Mouse (Mus musculus) forebrain, embryonic 10.5 days (tissue): ENCODE results near the gene Tmcc1. TPM values are rescaled to one million over a fixed set of nuclear protein-coding genes. Genes with fewer than 3 reads are reported as not detected.
"Not testable (repeated sequence)": the region's sequence is repeated elsewhere in the genome, so short reads cannot be mapped to it uniquely, and the experiment has no call there.

ENCODE experiments used
- DNase-seq: peaks from one replicate; pipeline ENCODE4 v3.0.0-alpha.2; 2017; ENCODE audit warnings: low spot score; ENCODE audit errors: extremely low spot score
- H3K27ac ChIP-seq: fragments of 300-500 bp; sonication (generic); 2 replicates; pipeline ENCODE4 v1.5.1; 2016; ENCODE audit warnings: mild to moderate bottlenecking
- H3K27me3 ChIP-seq: fragments of 300-500 bp; sonication (generic); 2 replicates; pipeline ENCODE4 v1.6.1; 2016; ENCODE audit warnings: mild to moderate bottlenecking; ENCODE audit not compliant: poor library complexity, severe bottlenecking
- H3K36me3 ChIP-seq: fragments of 300-500 bp; sonication (generic); replicated peaks from 2 replicates; pipeline ENCODE4 v1.6.1; 2016; ENCODE audit warnings: mild to moderate bottlenecking, moderate library complexity
- H3K4me1 ChIP-seq: fragments of 300-500 bp; sonication (generic); 2 replicates; pipeline ENCODE4 v1.6.1; 2016
- H3K4me3 ChIP-seq: fragments of 300-500 bp; sonication (generic); 2 replicates; pipeline ENCODE4 v1.5.1; 2016; ENCODE audit warnings: mild to moderate bottlenecking, moderate library complexity
- H3K9me3 ChIP-seq: fragments of 300-500 bp; sonication (generic); 2 replicates; pipeline ENCODE4 v1.6.1; 2016; ENCODE audit warnings: mild to moderate bottlenecking, moderate library complexity
- WGBS: fragments of 180-500 bp; shearing (Covaris S2); methylation state at CpG from one replicate; pipeline ENCODE4 v1.1.7; 2016; 5-methylcytosine and 5-hydroxymethylcytosine counted together
- polyA plus RNA-seq: library from polyadenylated mRNA; unstranded; fragments of >200 nt; fragmentation: Nextera tagmentation; extraction: Ambion mirVana; gene quantifications from 2 replicates; pipeline ENCODE4 v1.2.1, GENCODE M21; 2016

Gene Tmcc1
- polyA plus RNA-seq, 1 experiment from 2014 or later, result 16.2 TPM

DNA sequence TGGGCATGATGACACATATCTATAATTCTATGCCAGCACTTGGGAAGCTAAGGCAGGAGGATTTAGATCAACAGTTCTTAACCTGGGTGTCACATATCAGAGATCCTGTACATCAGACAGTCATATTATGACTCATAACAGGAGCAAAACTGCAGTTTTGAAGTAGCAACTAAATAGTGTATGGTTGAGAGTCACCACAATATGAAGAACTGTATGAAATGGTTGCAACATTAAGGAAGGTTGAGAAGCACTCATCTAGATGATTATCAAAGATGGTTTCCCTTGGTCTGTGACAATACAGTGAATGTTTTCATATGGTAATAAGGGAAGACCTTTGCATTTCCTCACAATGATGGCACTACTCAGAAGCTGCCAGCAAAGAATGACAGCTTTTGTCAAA lies 103.9 kb downstream of the Tmcc1 start:
- H3K27ac ChIP-seq, result no peak overlapping the region
- H3K9me3 ChIP-seq, result no peaks in the 10 kb centered on the region
- H3K27me3 ChIP-seq, result no peaks in the 10 kb centered on the region
- H3K4me1 ChIP-seq, result no peaks in the 10 kb centered on the region
- DNase-seq, result no peak
- H3K36me3 ChIP-seq, result no peaks in the 10 kb centered on the region
- H3K4me3 ChIP-seq, result no peak overlapping the region

DNA sequence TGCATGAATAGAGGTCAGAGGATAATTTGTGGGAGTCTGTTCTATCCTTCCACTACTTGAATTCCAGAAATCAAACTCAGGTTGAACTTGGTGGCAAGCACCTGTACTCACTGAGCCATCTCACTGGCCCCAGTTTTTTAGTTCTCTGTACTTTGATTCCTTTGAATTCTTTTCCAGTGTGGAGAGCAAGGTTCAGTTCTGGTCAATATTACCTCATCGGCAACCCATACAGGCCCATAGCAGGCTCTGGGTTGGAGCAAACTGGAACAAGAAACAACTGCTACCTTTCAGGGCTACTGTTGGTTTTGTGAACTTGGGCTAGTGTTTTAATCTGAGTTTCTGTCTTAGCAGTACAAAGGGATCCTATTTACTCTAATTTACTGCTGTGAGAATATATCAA lies 107.2 kb downstream of the Tmcc1 start:
- no peak overlapping the region for H3K4me3 ChIP-seq
- 91% methylated on average over 1 of the region's 1 CpGs for WGBS

DNA sequence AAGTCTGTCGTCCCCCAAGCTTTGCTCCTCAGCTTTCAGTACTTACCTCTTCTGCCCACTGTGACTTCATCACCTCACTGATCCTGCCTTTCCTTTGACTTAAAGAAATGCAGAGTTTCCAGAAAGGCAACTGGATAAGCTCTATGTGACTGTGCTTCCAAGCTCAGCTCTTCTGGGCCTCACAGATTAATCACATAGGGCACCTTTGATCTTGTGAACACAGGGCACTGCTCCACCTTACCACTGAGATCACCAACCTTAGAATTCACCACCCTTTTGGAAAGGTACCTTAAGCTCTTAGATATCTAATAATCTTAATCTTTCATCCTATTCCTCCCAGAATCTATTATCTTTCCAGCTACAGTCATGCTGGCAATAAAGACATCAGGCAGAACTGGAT lies 111.0 kb downstream of the Tmcc1 start:
- WGBS, result 77% methylated on average over 1 of the region's 1 CpGs
- H3K27me3 ChIP-seq, result no peaks in the 10 kb centered on the region
- H3K4me1 ChIP-seq, result peaks cover 5% of the 10 kb centered on the region
- no peak overlapping the region for H3K27ac ChIP-seq
- no peaks in the 10 kb centered on the region for H3K36me3 ChIP-seq
- no peak for DNase-seq
- H3K4me3 ChIP-seq, result no peak overlapping the region
- H3K9me3 ChIP-seq, result no peaks in the 10 kb centered on the region

More for the DNA sequence above, 107.2 kb downstream of the Tmcc1 start:
- no peak for DNase-seq
- Histone ChIP-seq H3K27ac (no peak overlapping the region), H3K9me3 (no peaks in the 10 kb centered on the region), H3K36me3 (no peaks in the 10 kb centered on the region), H3K4me1 (peaks cover 5% of the 10 kb centered on the region; the same call in 1 of the 2 replicates), H3K27me3 (no peaks in the 10 kb centered on the region)

DNA sequence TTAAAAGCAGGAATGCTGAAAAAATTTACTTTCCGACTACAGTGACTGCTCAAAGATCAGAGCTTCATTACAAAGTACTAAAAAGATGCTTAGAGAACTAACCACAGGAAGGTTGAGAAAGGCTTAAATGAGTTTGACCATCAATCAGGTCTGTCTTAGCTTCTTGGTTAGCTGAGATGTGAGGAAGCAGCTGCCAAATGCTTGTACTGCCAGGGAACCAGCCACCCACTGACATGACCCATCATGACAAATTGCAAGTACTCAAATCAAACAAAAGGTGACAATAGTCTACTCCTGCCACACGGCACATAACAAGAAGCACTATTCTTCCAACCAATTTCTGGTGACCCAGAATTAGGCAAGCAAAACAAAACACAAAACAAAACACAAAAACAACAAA lies 111.9 kb downstream of the Tmcc1 start:
- Histone ChIP-seq H3K4me1 (peaks cover 5% of the 10 kb centered on the region), H3K9me3 (no peaks in the 10 kb centered on the region), H3K27ac (no peak overlapping the region), H3K27me3 (no peaks in the 10 kb centered on the region), H3K36me3 (no peaks in the 10 kb centered on the region), H3K4me3 (no peak overlapping the region)
- no peak for DNase-seq
- 64% methylated on average over 2 of the region's 2 CpGs for WGBS

DNA sequence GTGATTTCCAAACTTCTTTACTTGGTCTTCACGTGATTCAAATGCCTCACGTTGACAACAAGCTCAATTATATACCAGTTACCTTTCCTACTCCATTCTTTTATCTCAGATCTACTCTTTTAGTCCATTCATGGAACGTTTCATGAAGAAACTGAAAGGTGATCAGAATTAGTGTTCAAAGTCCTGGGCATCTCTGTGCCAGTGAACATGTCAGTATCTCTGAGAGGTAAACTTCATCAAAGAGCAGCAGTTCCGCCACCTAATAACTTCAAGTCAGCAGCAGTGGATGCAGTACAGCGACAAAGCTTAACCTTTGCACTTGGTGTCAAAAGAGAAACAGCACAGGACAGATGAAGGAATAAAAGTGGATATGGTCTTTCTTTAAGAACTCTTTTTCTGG lies 112.5 kb downstream of the Tmcc1 start:
- no peaks in the 10 kb centered on the region for H3K9me3 ChIP-seq
- H3K27me3 ChIP-seq, result no peaks in the 10 kb centered on the region
- H3K4me3 ChIP-seq, result no peak overlapping the region
- H3K4me1 ChIP-seq, result peaks cover 5% of the 10 kb centered on the region
- no peak for DNase-seq
- 89% methylated on average over 5 of the region's 5 CpGs for WGBS
- H3K36me3 ChIP-seq, result no peaks in the 10 kb centered on the region
- H3K27ac ChIP-seq, result no peak overlapping the region

DNA sequence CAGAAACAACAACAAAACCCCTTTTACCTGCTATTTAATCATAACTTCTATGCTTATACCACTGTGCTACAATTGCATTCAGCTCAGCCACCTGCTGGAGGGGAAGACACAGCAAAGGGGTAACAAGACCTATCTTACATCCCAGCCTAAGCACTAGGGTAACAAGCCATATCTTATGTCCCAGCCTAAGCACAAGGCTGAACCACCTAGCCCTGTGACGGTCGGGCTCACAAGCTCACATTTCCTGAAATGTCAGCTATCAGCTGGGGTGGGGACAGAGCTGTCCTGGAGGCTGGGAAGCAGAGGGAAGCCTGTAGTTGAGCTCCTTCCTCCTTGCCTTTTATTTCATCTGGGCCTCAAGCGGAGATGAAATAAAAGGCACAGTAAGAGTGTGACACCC lies 115.7 kb downstream of the Tmcc1 start:
- Histone ChIP-seq H3K4me1 (peaks cover 8% of the 10 kb centered on the region), H3K27me3 (no peaks in the 10 kb centered on the region), H3K9me3 (no peaks in the 10 kb centered on the region), H3K27ac (no peak overlapping the region), H3K36me3 (no peaks in the 10 kb centered on the region), H3K4me3 (no peak overlapping the region)
- DNase-seq, result no peak
- WGBS, result 74% methylated on average over 3 of the region's 3 CpGs

DNA sequence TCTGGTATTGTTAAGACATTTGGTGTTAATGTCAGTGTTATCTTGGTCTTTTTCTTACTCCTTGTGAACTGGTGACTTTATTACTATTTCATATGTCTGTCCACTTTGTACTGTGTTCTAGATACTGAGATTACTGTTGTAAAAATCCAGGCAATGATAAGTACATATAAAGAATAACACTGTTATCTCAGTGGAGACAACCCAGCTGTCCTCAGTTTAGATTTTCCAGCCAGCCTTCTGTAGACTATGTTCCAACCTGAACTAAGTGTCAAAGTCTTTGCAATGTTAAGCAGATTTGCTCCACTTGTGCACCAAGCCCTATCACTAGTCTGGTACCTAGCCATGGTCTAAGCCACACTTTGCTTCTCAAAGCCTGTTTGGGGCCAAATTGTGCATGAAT lies 118.4 kb downstream of the Tmcc1 start:
- no peaks in the 10 kb centered on the region for H3K27me3 ChIP-seq
- H3K27ac ChIP-seq, result no peak overlapping the region
- no peak overlapping the region for H3K4me3 ChIP-seq
- DNase-seq, result no peak
- no peaks in the 10 kb centered on the region for H3K9me3 ChIP-seq
- peaks cover 3% of the 10 kb centered on the region; the same call in 1 of the 2 replicates for H3K4me1 ChIP-seq
- no peaks in the 10 kb centered on the region for H3K36me3 ChIP-seq

DNA sequence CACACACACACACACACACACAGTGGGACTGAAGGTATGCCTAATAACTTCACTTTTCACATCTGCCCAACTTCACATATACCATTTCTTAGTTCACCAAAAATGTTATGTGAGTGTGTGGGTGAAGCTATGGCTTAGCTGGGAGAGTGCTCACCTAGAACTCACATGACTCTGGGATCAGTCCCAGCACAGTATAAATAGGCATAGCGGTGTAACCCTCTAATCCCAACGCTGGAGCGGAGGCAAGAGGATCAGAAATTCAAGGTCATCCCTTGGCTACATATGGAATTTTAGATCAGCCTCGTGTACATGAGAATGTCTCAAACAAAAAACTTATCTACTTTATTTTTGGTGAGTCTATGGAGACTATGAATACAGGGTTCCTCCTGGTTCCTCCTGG lies 119.7 kb downstream of the Tmcc1 start:
- DNase-seq, result no peak
- Histone ChIP-seq H3K4me3 (no peak overlapping the region), H3K4me1 (peaks cover 3% of the 10 kb centered on the region; the same call in 1 of the 2 replicates), H3K27me3 (no peaks in the 10 kb centered on the region), H3K36me3 (no peaks in the 10 kb centered on the region), H3K9me3 (no peaks in the 10 kb centered on the region), H3K27ac (no peak overlapping the region)
- WGBS, result 87% methylated on average over 4 of the region's 4 CpGs

DNA sequence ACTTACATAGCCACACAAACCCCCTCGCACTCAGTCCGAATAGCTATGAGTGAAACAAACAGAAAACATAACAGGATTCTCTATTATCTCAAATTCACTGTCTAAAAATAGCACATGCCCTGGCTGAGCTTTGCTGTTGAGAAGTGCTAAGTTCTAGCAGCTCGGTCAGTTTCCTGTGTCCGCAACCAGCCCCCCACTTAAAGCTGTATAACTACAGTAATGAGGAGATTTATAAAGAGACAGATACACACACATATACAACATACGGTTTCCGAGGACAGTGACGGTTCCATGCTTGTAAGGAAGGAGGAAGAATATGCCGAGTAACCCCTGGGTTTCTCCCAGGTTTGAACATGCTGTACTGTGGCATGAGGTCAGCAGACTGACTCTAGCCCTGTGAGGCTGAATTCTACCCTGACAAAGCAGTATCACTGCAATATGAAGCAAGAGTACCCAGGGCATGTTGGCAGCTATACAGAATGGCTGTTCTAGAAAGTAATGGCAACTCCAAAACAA lies 120.5 kb downstream of the Tmcc1 start:
- peaks cover 3% of the 10 kb centered on the region; the same call in 1 of the 2 replicates for H3K4me1 ChIP-seq
- no peaks in the 10 kb centered on the region for H3K36me3 ChIP-seq
- 89% methylated on average over 8 of the region's 8 CpGs for WGBS
- H3K9me3 ChIP-seq, result no peaks in the 10 kb centered on the region
- no peak overlapping the region for H3K27ac ChIP-seq
- no peak overlapping the region for H3K4me3 ChIP-seq
- DNase-seq, result no peak
- no peaks in the 10 kb centered on the region for H3K27me3 ChIP-seq

DNA sequence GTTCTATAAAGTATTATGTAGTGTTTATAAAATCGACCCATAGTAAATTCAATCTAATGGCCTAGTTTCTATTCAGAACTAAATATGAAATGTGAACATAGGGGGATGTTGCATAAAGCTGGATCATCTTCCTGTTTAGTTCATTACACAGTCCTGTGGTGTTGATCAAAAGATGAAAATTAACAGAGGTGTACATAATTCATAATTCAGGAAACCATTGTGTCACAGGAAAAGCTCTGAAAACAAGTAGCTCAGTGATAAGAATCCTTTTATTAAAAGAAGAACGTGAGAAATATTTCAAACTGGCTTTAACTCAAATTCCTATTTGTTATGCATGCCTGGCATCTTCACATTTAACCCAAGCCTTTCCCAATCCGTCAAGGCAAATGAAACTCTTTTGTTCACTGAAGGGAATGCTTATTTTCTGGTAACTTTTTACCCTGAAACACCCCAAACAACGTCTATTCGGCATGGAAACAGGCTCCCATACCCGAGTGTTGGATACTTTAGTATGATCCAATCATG lies 121.0 kb downstream of the Tmcc1 start:
- no peak for DNase-seq
- H3K4me3 ChIP-seq, result no peak overlapping the region
- H3K36me3 ChIP-seq, result no peaks in the 10 kb centered on the region
- 77% methylated on average over 6 of the region's 6 CpGs for WGBS
- H3K4me1 ChIP-seq, result 0 out of 2 replicates have a peak, but pooled peaks cover 3% of the 10 kb centered on the region
- no peak overlapping the region for H3K27ac ChIP-seq
- no peaks in the 10 kb centered on the region for H3K27me3 ChIP-seq
- H3K9me3 ChIP-seq, result no peaks in the 10 kb centered on the region

DNA sequence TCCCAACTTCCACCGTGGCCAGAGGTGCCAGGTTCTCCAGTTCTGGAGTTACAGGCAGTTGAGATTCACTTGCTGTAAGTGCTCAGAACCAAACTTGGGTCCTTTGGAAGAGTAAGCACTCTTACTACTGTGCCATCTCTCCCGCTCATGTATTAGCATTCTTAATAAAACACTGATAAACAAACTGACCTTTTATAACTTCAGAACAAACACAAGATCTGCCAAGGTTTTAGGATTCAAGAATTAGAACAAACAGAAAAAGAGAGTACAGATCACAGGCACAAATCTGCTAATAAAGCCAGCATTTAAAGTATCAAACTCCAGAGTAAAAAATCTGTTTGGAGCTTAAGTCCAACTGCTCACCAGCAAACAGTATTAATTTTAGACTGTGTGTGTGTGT lies 121.5 kb downstream of the Tmcc1 start:
- WGBS, result 88% methylated on average over 2 of the region's 2 CpGs
- Histone ChIP-seq H3K9me3 (no peaks in the 10 kb centered on the region), H3K4me1 (0 out of 2 replicates have a peak, but pooled peaks cover 3% of the 10 kb centered on the region), H3K4me3 (no peak overlapping the region), H3K36me3 (no peaks in the 10 kb centered on the region), H3K27ac (no peak overlapping the region), H3K27me3 (no peaks in the 10 kb centered on the region)
- DNase-seq, result no peak

DNA sequence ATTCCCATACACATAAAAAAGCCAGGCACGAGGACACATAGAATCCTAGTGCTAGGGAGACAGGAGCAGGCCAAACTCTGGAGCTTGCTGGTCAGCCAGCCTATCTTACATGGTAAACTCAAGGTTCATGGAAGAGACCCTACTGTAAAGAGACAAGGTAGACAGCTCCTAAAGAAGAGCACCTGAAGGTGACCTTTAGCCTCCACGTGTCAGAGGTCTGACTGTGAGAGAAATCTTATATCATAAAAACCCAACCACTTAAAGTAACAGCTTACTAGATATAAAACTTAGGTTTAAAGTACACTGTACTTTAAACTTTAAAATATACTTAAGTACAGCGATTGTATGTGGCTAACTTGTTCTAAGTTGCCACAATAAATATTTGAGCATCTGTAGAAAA lies 122.7 kb downstream of the Tmcc1 start:
- Histone ChIP-seq H3K9me3 (no peaks in the 10 kb centered on the region), H3K27me3 (no peaks in the 10 kb centered on the region), H3K4me1 (0 out of 2 replicates have a peak, but pooled peaks cover 3% of the 10 kb centered on the region), H3K36me3 (no peaks in the 10 kb centered on the region), H3K4me3 (no peak overlapping the region), H3K27ac (no peak overlapping the region)
- 93% methylated on average over 3 of the region's 3 CpGs for WGBS
- no peak for DNase-seq

DNA sequence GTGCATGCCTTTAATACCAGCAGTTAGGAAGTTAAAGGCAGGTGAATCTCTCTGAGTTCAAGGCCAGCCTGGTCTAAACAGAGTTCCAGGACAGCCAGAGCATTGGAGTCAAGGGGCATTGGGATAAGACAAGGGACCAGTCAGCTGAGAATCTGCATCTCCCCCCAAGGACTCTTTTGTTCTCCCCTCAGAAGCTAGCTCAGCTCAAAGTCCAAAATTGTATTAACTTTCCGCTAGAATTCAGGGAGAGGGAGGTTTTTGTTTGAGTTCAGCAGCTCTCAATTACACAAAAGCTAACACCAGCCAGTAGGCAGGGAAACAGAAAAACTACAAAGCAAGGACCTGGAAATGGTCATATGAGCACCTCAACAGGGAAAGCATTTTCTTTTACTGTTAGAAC lies 129.8 kb downstream of the Tmcc1 start:
- H3K27ac ChIP-seq, result no peak overlapping the region
- H3K27me3 ChIP-seq, result no peaks in the 10 kb centered on the region
- 69% methylated on average over 1 of the region's 1 CpGs for WGBS
- H3K9me3 ChIP-seq, result no peaks in the 10 kb centered on the region
- no peak for DNase-seq
- no peaks in the 10 kb centered on the region for H3K36me3 ChIP-seq
- H3K4me3 ChIP-seq, result no peak overlapping the region
- peaks cover 11% of the 10 kb centered on the region; the same call in 1 of the 2 replicates for H3K4me1 ChIP-seq

DNA sequence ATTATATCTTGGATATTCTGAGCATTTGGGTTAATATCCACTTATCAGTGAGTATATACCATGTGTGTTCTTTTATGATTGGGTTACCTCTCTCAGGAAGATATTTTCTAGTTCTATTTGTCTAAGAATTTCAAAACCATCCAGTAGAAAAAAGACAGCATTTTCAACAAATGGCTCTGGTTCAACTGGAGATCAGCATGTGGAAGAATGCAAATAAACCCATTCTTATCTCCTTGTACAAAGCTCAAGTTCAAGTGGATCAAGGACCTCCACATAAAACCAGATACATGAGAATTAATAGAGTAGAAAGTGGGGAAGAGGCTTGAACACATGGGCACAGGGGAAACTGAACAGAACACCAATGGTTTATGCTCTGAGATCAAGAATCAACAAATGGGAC lies 133.7 kb downstream of the Tmcc1 start:
- not testable (repeated sequence) for H3K27me3 ChIP-seq, H3K36me3 ChIP-seq, H3K4me3 ChIP-seq, H3K9me3 ChIP-seq, H3K27ac ChIP-seq, DNase-seq
- H3K4me1 ChIP-seq, result peaks cover 30% of the 10 kb centered on the region
